ENCODE assay signal across 14 mouse cellular contexts in genomic region chr6:16607393-16608023, GRCm38 (mm10).
A peak's percentile ranks its signal among the peaks of the same experiment; 100 is the strongest.
DNase-seq lines count a peak whose midpoint lies in the region; ATAC-seq lines count a peak whose summit lies in the region.
"Had no signal": no experiment of that assay in that cellular context is flagged by ENCODE, and none has a peak within 500 bp of the region (broad histone marks: within the 10 kb centered on the region; RNA-seq: fewer than 3 reads in every experiment).

No protein-coding gene starts in this region.

- no peak overlapping the region for H3K27ac ChIP-seq in hindbrain, embryonic 12.5 days
- H3K27ac ChIP-seq: limb, embryonic 15.5 days had no signal

- 31% methylated on average over 9 of the region's 9 CpGs for WGBS in hindbrain, embryonic 12.5 days

- H3K4me2 ChIP-seq in hindbrain, embryonic 12.5 days (replicated peaks), result no peak overlapping the region
- H3K4me2 ChIP-seq: limb, embryonic 15.5 days had no signal

- no peak overlapping the region for H3K9ac ChIP-seq in hindbrain, embryonic 12.5 days
- H3K9ac ChIP-seq: limb, embryonic 15.5 days had no signal

- DNase-seq in embryo, embryonic 10 days (ENCODE audit: low spot score), result peak; percentile 29
- no peak for DNase-seq in embryo, embryonic 9.5 days (ENCODE audit: extremely low spot score)
- peak; percentile 2 for DNase-seq in R1 (ENCODE audit: low read depth, low spot score)
- DNase-seq in neural tube, embryonic 10.5 days (ENCODE audit: extremely low spot score, low spot score), result peak; percentile 20
- no peak for DNase-seq in urinary bladder, postnatal 4 days (ENCODE audit: low spot score in 2 of 2)
- DNase-seq in cerebellum, adult 11 months, result no peak
- no peak for DNase-seq in spleen, adult 18-20 months
- DNase-seq: gastrocnemius, postnatal 14 days; heart, postnatal 14 days; kidney, adult 2 months had no signal

- no peak overlapping the region for H3K4me3 ChIP-seq in hindbrain, embryonic 12.5 days
- H3K4me3 ChIP-seq: limb, embryonic 15.5 days had no signal

- H3K27me3 ChIP-seq in hindbrain, embryonic 12.5 days, result no peaks in the 10 kb centered on the region
- H3K27me3 ChIP-seq: limb, embryonic 15.5 days had no signal

- peak; percentile 93 for ATAC-seq in hindbrain, embryonic 12.5 days (ENCODE audit: low FRiP score)
- ATAC-seq: lung, postnatal 0 days had no signal

- H3K36me3 ChIP-seq in hindbrain, embryonic 12.5 days, result no peaks in the 10 kb centered on the region
- H3K36me3 ChIP-seq: G1E; limb, embryonic 15.5 days had no signal

- H3K9me3 ChIP-seq in hindbrain, embryonic 12.5 days (replicated peaks), result no peaks in the 10 kb centered on the region
- H3K9me3 ChIP-seq: G1E; limb, embryonic 15.5 days had no signal

- peaks cover 6% of the 10 kb centered on the region; the same call in 1 of the 2 replicates for H3K4me1 ChIP-seq in hindbrain, embryonic 12.5 days
- H3K4me1 ChIP-seq: limb, embryonic 15.5 days had no signal

Comparison
In these comparisons a context has a peak if more than half of its experiments do, and no peak if none do; other contexts are left out.
1. DNase-seq: peak in embryo, embryonic 10 days (single experiment), R1 (single experiment) and neural tube, embryonic 10.5 days (single experiment); none in embryo, embryonic 9.5 days (single experiment), urinary bladder, postnatal 4 days (0 of 2), cerebellum, adult 11 months (single experiment) and spleen, adult 18-20 months (0 of 2).